Mouse (Mus musculus) hindbrain, embryonic 15.5 days (tissue): Measurements from ENCODE around the gene Taf1. TPM values are rescaled to one million over a fixed set of nuclear protein-coding genes. Genes with fewer than 3 reads are reported as not detected.

Experiments used
- ATAC-seq: fragments of 200-750 bp; cut with Nextera tagmentation; 2 replicates; pipeline ENCODE4 v1.8.0; 2017; ENCODE audit warnings: low read depth, moderate number of reproducible peaks, moderate TSS enrichment; ENCODE audit not compliant: low FRiP score
- H3K27ac ChIP-seq: fragments of 300-500 bp; sonication (generic); replicated peaks from 2 replicates; pipeline ENCODE4 v1.5.1; 2015; ENCODE audit warnings: mild to moderate bottlenecking, inconsistent platforms
- H3K27me3 ChIP-seq: fragments of 300-500 bp; sonication (generic); 2 replicates; pipeline ENCODE4 v1.6.1; 2015; ENCODE audit warnings: control low read depth, inconsistent platforms
- H3K36me3 ChIP-seq: fragments of 300-500 bp; sonication (generic); 2 replicates; pipeline ENCODE4 v1.6.1; 2015; ENCODE audit warnings: control low read depth, inconsistent platforms
- H3K4me1 ChIP-seq: fragments of 300-500 bp; sonication (generic); replicated peaks from 2 replicates; pipeline ENCODE4 v1.6.1; 2015; ENCODE audit warnings: control low read depth, inconsistent platforms
- H3K4me2 ChIP-seq: fragments of 300-500 bp; sonication (generic); 2 replicates; pipeline ENCODE4 v1.6.1; 2015; ENCODE audit warnings: moderate library complexity, mild to moderate bottlenecking, inconsistent platforms
- H3K4me3 ChIP-seq: fragments of 300-500 bp; sonication (generic); 2 replicates; pipeline ENCODE4 v1.5.1; 2015; ENCODE audit warnings: mild to moderate bottlenecking, inconsistent platforms
- H3K9ac ChIP-seq: fragments of 300-500 bp; sonication (generic); 2 replicates; pipeline ENCODE4 v1.6.1; 2015; ENCODE audit warnings: inconsistent platforms
- H3K9me3 ChIP-seq: fragments of 300-500 bp; sonication (generic); 2 replicates; pipeline ENCODE4 v1.6.1; 2016; ENCODE audit warnings: control low read depth, inconsistent platforms
- WGBS: fragments of 180-500 bp; shearing (Covaris S2); methylation state at CpG from one replicate; pipeline ENCODE4 v1.1.7; 2015; 5-methylcytosine and 5-hydroxymethylcytosine counted together
- polyA plus RNA-seq: library from polyadenylated mRNA; unstranded; fragments of >200 nt; fragmentation: Nextera tagmentation; extraction: Ambion mirVana; gene quantifications from 2 replicates; pipeline ENCODE4 v1.2.1, GENCODE M21; 2015

Taf1 gene
- polyA plus RNA-seq, 1 experiment from 2014 or later, result 15.0 TPM

DNA sequence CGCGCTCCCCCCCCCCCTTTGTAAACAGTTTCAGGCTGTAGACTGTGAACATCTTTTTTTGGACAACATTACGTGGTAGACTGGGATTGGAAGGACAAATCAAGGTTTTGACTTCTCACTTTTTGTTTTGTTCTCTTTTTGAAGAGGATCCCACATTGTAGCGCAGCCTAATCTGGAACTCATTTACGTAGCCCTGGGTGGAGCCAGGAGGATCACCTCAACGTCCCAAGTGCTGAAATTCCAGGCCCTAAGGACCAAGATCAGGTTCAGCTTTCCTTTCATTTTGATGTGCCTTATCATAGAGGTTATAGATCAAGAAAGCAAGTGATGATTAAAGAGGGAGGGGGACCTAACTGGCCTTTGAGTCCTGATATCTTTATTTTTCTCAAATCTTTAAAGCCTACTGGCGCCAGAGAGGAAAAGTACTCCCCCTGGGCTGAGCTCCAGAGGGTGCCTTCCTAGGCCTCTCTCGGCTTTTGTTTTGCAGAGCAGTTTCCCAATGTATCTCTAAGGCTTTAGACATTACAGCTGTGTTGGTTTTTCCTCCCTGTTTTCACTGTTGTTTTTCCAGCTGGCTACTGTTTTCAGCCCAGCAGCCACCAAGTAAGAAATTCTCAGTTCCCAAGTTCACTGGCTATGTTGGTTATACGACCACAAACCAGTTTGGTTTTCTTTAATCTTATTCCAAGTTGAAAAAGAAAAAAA is 104.4 kb downstream of the Taf1 start:
- Histone ChIP-seq H3K9ac (no peak overlapping the region), H3K4me2 (no peak overlapping the region), H3K27ac (no peak overlapping the region), H3K4me1 (no peaks in the 10 kb centered on the region), H3K9me3 (no peaks in the 10 kb centered on the region), H3K36me3 (no peaks in the 10 kb centered on the region), H3K27me3 (no peaks in the 10 kb centered on the region), H3K4me3 (no peak overlapping the region)
- no peak for ATAC-seq
- WGBS, result 40% methylated on average over 7 of the region's 9 CpGs

DNA sequence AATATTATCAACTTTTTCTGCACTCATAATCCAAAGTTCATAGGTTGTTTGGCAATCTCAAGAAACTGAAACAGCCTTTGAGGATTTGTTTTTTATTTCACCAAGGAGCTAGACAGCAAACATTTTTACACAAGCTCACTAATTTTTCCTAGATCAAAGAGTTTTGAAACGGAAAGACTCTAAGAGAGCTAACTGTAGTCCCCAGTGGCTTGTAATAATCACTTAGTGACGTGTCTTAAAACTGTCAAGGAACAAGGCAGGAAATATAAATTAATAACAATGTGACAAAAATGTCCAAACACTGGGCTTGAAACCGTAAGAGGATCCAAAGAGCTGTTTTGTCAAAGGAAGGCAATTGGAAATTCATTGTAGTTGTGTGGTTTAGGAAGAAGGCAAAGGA is 106.3 kb downstream of the Taf1 start:
- Histone ChIP-seq H3K4me1 (peaks cover 6% of the 10 kb centered on the region), H3K4me3 (peak overlapping the region; percentile 57), H3K27me3 (no peaks in the 10 kb centered on the region), H3K36me3 (no peaks in the 10 kb centered on the region), H3K4me2 (peak overlapping the region; percentile 57), H3K27ac (no peak overlapping the region), H3K9me3 (no peaks in the 10 kb centered on the region), H3K9ac (no peak overlapping the region)
- no peak for ATAC-seq
- 29% methylated on average over 3 of the region's 3 CpGs for WGBS

GRCm38 (mm10) chrX:101639306-101639705 is 106.8 kb downstream of the Taf1 start:
- Histone ChIP-seq H3K27me3 (no peaks in the 10 kb centered on the region), H3K9me3 (no peaks in the 10 kb centered on the region), H3K27ac (peak overlapping the region; percentile 89; the same call in 1 of the 2 replicates), H3K36me3 (no peaks in the 10 kb centered on the region), H3K4me2 (peak overlapping the region; percentile 57), H3K9ac (no peak overlapping the region), H3K4me3 (peak overlapping the region; percentile 57), H3K4me1 (peaks cover 8% of the 10 kb centered on the region)
- ATAC-seq, result no peak; the same call in 1 of the 2 replicates
- 23% methylated on average over 13 of the region's 13 CpGs for WGBS

DNA sequence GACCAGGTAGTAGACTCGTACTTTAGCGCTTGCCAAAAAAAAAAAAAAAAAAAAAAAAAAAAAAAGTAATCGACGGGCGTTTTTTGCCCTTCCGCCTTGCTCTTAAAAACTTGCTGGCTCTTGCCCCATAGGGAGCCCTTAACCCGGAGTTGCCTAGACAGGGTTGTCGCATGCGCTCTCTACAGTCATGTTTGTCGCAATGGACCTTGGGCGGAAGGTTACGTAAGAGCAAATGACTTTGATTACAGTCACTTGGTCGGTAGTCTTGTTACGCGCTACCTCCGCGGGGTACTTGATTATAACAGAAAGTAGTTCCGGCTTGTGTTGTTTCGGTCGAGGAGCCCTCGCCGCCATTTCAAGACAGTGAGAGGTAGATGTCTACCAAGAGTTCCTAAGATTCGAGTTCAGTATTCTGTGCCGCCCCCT is 107.2 kb downstream of the Taf1 start, which contains the start of gene Ogt:
Gene Ogt (plus strand): TSS at position 320 of the 426 bp plus-strand sequence.
- H3K4me3 ChIP-seq, result peak within 1 kb of the TSS; percentile 57
- H3K9me3 ChIP-seq, result no peaks in the 10 kb centered on the region
- peak within 1 kb of the TSS; percentile 61 for H3K4me2 ChIP-seq
- H3K9ac ChIP-seq, result peak within 1 kb of the TSS; percentile 59
- WGBS, result 24% methylated on average over 24 of the region's 24 CpGs
- no peaks in the 10 kb centered on the region for H3K27me3 ChIP-seq
- ATAC-seq, result peak; percentile 95
- H3K36me3 ChIP-seq, result no peaks in the 10 kb centered on the region
- peaks cover 8% of the 10 kb centered on the region for H3K4me1 ChIP-seq
- peak within 1 kb of the TSS; percentile 89 for H3K27ac ChIP-seq

- Histone ChIP-seq H3K4me3 (peak overlapping the region; percentile 57), H3K36me3 (no peaks in the 10 kb centered on the region), H3K4me2 (peak overlapping the region; percentile 61), H3K27me3 (no peaks in the 10 kb centered on the region), H3K27ac (peak overlapping the region; percentile 89), H3K4me1 (peaks cover 8% of the 10 kb centered on the region), H3K9me3 (no peaks in the 10 kb centered on the region), H3K9ac (peak overlapping the region; percentile 59)
- WGBS, result 17% methylated on average over 45 of the region's 45 CpGs
- ATAC-seq, result peak; percentile 49
These were observed 107.9 kb downstream of the Taf1 start for GRCm38 (mm10) chrX:101640194-101641160.

DNA sequence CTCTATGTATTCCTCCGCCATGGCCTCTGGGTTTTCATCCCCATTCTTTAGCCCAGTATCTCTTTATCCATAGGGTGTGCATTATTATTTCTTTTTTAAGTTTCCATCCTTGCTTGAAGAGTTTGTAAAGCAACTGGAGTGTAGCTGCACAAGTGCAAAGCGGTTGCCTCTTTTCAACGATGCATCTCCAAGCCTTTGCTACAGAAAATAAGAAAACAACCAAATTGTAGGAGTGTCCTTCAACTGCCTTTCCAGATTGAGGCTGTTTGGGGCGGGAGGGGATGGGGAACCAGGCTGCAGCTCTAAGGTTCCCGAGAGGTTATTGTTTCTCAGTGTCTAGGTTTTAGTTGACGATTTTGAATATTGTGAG is 108.6 kb downstream of the Taf1 start:
- no peak for ATAC-seq

DNA sequence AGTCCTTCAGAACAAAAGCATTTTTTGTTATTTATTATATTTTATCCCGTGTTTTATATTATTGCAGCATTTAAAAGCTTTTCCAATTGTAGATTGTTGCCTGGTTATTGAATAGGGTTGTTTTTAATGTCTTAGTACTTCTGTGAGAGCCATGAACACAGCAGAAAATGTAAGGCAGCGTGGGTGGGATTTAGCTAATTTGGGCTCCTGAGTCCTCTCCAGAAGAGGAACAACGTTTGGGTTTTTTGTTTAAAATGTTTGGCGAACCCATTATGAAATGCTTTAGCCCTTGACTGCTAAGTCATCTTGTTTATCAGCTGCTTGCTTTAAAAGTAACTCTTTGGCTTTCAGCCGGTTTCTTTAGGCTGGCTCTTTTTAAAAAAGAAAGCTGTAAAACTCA is 109.6 kb downstream of the Taf1 start:
- H3K27ac ChIP-seq, result no peak overlapping the region
- peaks cover 11% of the 10 kb centered on the region for H3K4me1 ChIP-seq
- 21% methylated on average over 5 of the region's 5 CpGs for WGBS
- H3K27me3 ChIP-seq, result no peaks in the 10 kb centered on the region
- H3K4me3 ChIP-seq, result peak overlapping the region; percentile 57
- H3K4me2 ChIP-seq, result peak overlapping the region; percentile 61
- ATAC-seq, result no peak
- no peaks in the 10 kb centered on the region for H3K9me3 ChIP-seq
- H3K9ac ChIP-seq, result 0 out of 2 replicates have a peak overlapping the region, but pooled peaks have one; percentile 59
- H3K36me3 ChIP-seq, result no peaks in the 10 kb centered on the region

More for the DNA sequence above, 108.6 kb downstream of the Taf1 start:
- Histone ChIP-seq H3K27ac (peak overlapping the region; percentile 89), H3K27me3 (no peaks in the 10 kb centered on the region), H3K9me3 (no peaks in the 10 kb centered on the region), H3K36me3 (no peaks in the 10 kb centered on the region), H3K4me1 (peaks cover 8% of the 10 kb centered on the region), H3K4me2 (peak overlapping the region; percentile 61), H3K9ac (peak overlapping the region; percentile 59), H3K4me3 (peak overlapping the region; percentile 57)
- WGBS, result 12% methylated on average over 6 of the region's 6 CpGs

DNA sequence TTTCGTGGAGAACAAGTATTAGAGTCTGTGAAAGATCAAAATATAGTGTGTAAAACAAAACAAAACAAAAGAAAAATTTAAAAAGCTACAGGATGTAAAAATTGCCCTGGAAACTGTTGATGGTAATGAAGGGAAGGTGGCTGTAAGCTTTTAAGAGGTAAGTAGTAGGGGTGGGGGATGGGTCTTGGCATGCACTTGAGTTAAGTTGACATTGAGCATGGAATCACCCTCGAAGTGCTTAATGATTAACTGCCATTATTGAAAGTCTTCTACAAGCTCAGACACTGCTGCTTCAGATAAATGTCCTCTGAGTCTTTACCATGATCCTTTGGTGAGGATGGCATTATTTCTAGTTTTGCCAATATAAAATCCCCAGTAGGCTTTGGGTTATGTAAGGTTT is 112.8 kb downstream of the Taf1 start:
- no peaks in the 10 kb centered on the region for H3K9me3 ChIP-seq
- H3K4me1 ChIP-seq, result peaks cover 16% of the 10 kb centered on the region
- no peak for ATAC-seq
- no peak overlapping the region for H3K4me2 ChIP-seq
- no peaks in the 10 kb centered on the region for H3K27me3 ChIP-seq
- WGBS, result 77% methylated on average over 2 of the region's 2 CpGs
- no peak overlapping the region for H3K4me3 ChIP-seq
- no peak overlapping the region for H3K27ac ChIP-seq
- H3K9ac ChIP-seq, result no peak overlapping the region
- H3K36me3 ChIP-seq, result no peaks in the 10 kb centered on the region

DNA sequence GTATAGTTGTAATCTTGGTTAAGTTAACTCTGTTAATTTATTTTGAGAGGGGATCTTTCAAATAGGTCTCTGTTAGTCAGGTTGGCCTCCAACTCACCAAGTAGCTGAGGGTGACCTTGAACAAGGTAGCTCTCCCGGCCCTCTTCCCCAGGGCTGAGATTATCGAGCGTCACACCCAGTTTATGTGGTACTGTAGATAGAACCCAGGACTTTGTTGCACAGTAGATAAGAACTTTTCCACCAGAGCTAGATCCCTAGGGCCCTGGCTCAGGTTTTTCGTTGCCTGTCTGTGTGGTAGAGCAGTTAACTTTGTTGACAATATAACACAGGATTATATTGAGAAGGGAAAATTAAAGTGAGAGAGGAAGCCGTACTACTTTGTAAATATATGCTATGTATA is 114.1 kb downstream of the Taf1 start:
- ATAC-seq, result no peak
- WGBS, result 85% methylated on average over 5 of the region's 5 CpGs

More for the DNA sequence above, 114.1 kb downstream of the Taf1 start:
- Histone ChIP-seq H3K9ac (no peak overlapping the region), H3K27me3 (no peaks in the 10 kb centered on the region), H3K9me3 (no peaks in the 10 kb centered on the region), H3K36me3 (no peaks in the 10 kb centered on the region), H3K4me2 (no peak overlapping the region), H3K4me3 (no peak overlapping the region), H3K27ac (no peak overlapping the region), H3K4me1 (peaks cover 16% of the 10 kb centered on the region)

Other genes starting within 250 kb of the Taf1 start
- gene Nlgn3, start 233.6 kb upstream of the Taf1 start, polyA plus RNA-seq, result 73.2 and 87.8 TPM in 2 replicates
- 1.7 and 1.9 TPM in 2 replicates for gene Gjb1, start 156.4 kb upstream of the Taf1 start, polyA plus RNA-seq
- gene Zmym3, start 111.9 kb upstream of the Taf1 start, polyA plus RNA-seq, result 83.4 and 85.6 TPM in 2 replicates
- 298 and 299 TPM in 2 replicates for gene Nono, start 103.4 kb upstream of the Taf1 start, polyA plus RNA-seq
- 1.1 and 2.0 TPM in 2 replicates for gene Itgb1bp2, start 83.6 kb upstream of the Taf1 start, polyA plus RNA-seq
- gene Ogt, start 107.3 kb downstream of the Taf1 start, polyA plus RNA-seq, result 181 TPM in 2 replicates
- 0.35 TPM in 1 of 2 replicates, not detected in the other for gene Cxcr3, start 201.5 kb downstream of the Taf1 start, polyA plus RNA-seq